Mouse (Mus musculus): ENCODE measurements around the gene Jun. TPM values are rescaled to one million over a fixed set of nuclear protein-coding genes. Genes with fewer than 3 reads are reported as not detected.

The Jun gene
- polyA plus RNA-seq, 1 experiment from 2014 or later = 34.5 TPM

- H3K36me3 ChIP-seq (ENCODE audit: control insufficient read depth, insufficient read depth, low read length) = no peaks in the 10 kb centered on the region
- ATAC-seq (replicated peaks; ENCODE audit: insufficient number of reproducible peaks, low FRiP score, low TSS enrichment) = no peak
- no peaks in the 10 kb centered on the region for H3K27me3 ChIP-seq (ENCODE audit: control insufficient read depth, insufficient read depth, low read length)
- WGBS (ENCODE audit: insufficient replicate concordance) = 73% methylated on average over 8 of the region's 8 CpGs
- no peaks in the 10 kb centered on the region for H3K4me1 ChIP-seq (ENCODE audit: control insufficient read depth, insufficient read depth, low read length)
- H3K27ac ChIP-seq (ENCODE audit: low read depth, low read length) = no peak overlapping the region
- no peak overlapping the region for H3K4me2 ChIP-seq
- H3K4me3 ChIP-seq (ENCODE audit: low read depth, low read length) = no peak overlapping the region
- H3K9ac ChIP-seq (ENCODE audit: low read depth, low read length) = no peak overlapping the region
- H3K9me3 ChIP-seq (replicated peaks; ENCODE audit: control insufficient read depth, low read length) = no peaks in the 10 kb centered on the region
Observed at GRCm38 (mm10) chr4:95068045-95068948, 16.3 kb upstream of the Jun start.

DNA sequence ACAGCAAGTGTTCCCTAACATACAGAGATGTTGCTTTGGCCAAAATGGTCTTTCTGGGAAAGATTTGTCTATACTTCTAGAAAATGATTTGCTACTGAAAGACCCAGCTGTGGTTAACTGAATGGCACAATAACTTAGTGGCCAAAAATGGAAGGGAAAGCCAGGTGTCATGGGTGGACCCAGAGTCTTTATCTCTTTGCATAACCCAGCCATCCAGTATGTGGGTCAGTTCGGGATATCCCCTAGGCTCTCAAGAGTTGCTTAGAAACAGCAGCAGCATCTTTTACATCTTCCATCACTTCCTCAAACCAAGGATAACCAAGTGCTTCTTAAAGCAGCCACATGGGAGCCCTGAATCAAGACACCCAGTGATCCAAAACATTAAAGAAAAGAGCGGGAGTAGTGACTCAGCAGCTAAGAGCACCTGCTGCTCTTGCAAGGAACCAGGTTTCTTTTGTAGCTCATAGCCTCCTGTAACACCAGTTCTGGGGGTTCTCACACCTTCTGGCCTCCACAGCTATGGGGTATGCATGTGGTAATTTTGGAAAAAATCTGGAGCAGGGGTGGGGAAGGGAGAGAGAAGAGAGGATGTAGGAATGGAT, 11.7 kb upstream of the Jun start:
- Histone ChIP-seq H3K27ac (ENCODE audit: low read depth, low read length) (no peak overlapping the region), H3K4me3 (ENCODE audit: low read depth, low read length) (no peak overlapping the region), H3K9ac (ENCODE audit: low read depth, low read length) (no peak overlapping the region), H3K9me3 (replicated peaks; ENCODE audit: control insufficient read depth, low read length) (no peaks in the 10 kb centered on the region), H3K4me1 (ENCODE audit: control insufficient read depth, insufficient read depth, low read length) (no peaks in the 10 kb centered on the region), H3K36me3 (ENCODE audit: control insufficient read depth, insufficient read depth, low read length) (no peaks in the 10 kb centered on the region), H3K27me3 (ENCODE audit: control insufficient read depth, insufficient read depth, low read length) (no peaks in the 10 kb centered on the region), H3K4me2 (no peak overlapping the region)
- WGBS (ENCODE audit: insufficient replicate concordance) = 80% methylated on average over 2 of the region's 2 CpGs
- ATAC-seq (replicated peaks; ENCODE audit: insufficient number of reproducible peaks, low FRiP score, low TSS enrichment) = no peak

- ATAC-seq (replicated peaks; ENCODE audit: insufficient number of reproducible peaks, low FRiP score, low TSS enrichment) = no peak
- H3K4me2 ChIP-seq = no peak overlapping the region
- WGBS (ENCODE audit: insufficient replicate concordance) = 77% methylated on average over 9 of the region's 9 CpGs
Observed at GRCm38 (mm10) chr4:95062873-95063272, 10.9 kb upstream of the Jun start.

GRCm38 (mm10) chr4:95057264-95057663, 5.2 kb upstream of the Jun start:
- 77% methylated on average over 4 of the region's 4 CpGs for WGBS (ENCODE audit: insufficient replicate concordance)
- ATAC-seq (replicated peaks; ENCODE audit: insufficient number of reproducible peaks, low FRiP score, low TSS enrichment) = no peak
- H3K4me3 ChIP-seq (ENCODE audit: low read depth, low read length) = no peak overlapping the region
- H3K27me3 ChIP-seq (ENCODE audit: control insufficient read depth, insufficient read depth, low read length) = no peaks in the 10 kb centered on the region
- H3K4me1 ChIP-seq (ENCODE audit: control insufficient read depth, insufficient read depth, low read length) = 0 out of 2 replicates have a peak, but pooled peaks cover 2% of the 10 kb centered on the region
- H3K36me3 ChIP-seq (ENCODE audit: control insufficient read depth, insufficient read depth, low read length) = no peaks in the 10 kb centered on the region
- no peak overlapping the region for H3K4me2 ChIP-seq
- H3K27ac ChIP-seq (ENCODE audit: low read depth, low read length) = no peak overlapping the region
- no peak overlapping the region for H3K9ac ChIP-seq (ENCODE audit: low read depth, low read length)
- no peaks in the 10 kb centered on the region for H3K9me3 ChIP-seq (replicated peaks; ENCODE audit: control insufficient read depth, low read length)

More at GRCm38 (mm10) chr4:95062873-95063272, 10.9 kb upstream of the Jun start:
- H3K27ac ChIP-seq (ENCODE audit: low read depth, low read length) = no peak overlapping the region
- H3K4me3 ChIP-seq (ENCODE audit: low read depth, low read length) = no peak overlapping the region
- no peaks in the 10 kb centered on the region for H3K27me3 ChIP-seq (ENCODE audit: control insufficient read depth, insufficient read depth, low read length)
- H3K36me3 ChIP-seq (ENCODE audit: control insufficient read depth, insufficient read depth, low read length) = no peaks in the 10 kb centered on the region
- no peaks in the 10 kb centered on the region for H3K9me3 ChIP-seq (replicated peaks; ENCODE audit: control insufficient read depth, low read length)
- H3K4me1 ChIP-seq (ENCODE audit: control insufficient read depth, insufficient read depth, low read length) = no peaks in the 10 kb centered on the region
- no peak overlapping the region for H3K9ac ChIP-seq (ENCODE audit: low read depth, low read length)

GRCm38 (mm10) chr4:95055276-95055675, 3.3 kb upstream of the Jun start:
- H3K4me2 ChIP-seq = no peak overlapping the region
- 53% methylated on average over 1 of the region's 1 CpGs for WGBS (ENCODE audit: insufficient replicate concordance)
- H3K9ac ChIP-seq (ENCODE audit: low read depth, low read length) = no peak overlapping the region
- no peaks in the 10 kb centered on the region for H3K9me3 ChIP-seq (replicated peaks; ENCODE audit: control insufficient read depth, low read length)
- H3K27me3 ChIP-seq (ENCODE audit: control insufficient read depth, insufficient read depth, low read length) = no peaks in the 10 kb centered on the region
- H3K4me3 ChIP-seq (ENCODE audit: low read depth, low read length) = no peak overlapping the region
- H3K4me1 ChIP-seq (ENCODE audit: control insufficient read depth, insufficient read depth, low read length) = 0 out of 2 replicates have a peak, but pooled peaks cover 2% of the 10 kb centered on the region
- no peak for ATAC-seq (replicated peaks; ENCODE audit: insufficient number of reproducible peaks, low FRiP score, low TSS enrichment)
- no peak overlapping the region for H3K27ac ChIP-seq (ENCODE audit: low read depth, low read length)
- no peaks in the 10 kb centered on the region for H3K36me3 ChIP-seq (ENCODE audit: control insufficient read depth, insufficient read depth, low read length)

- WGBS (ENCODE audit: insufficient replicate concordance) = 53% methylated on average over 4 of the region's 4 CpGs
- H3K9ac ChIP-seq (ENCODE audit: low read depth, low read length) = no peak overlapping the region
Observed at GRCm38 (mm10) chr4:95054336-95054735, 2.3 kb upstream of the Jun start.

GRCm38 (mm10) chr4:95053791-95054117, 1.7 kb upstream of the Jun start:
- Histone ChIP-seq H3K4me1 (ENCODE audit: control insufficient read depth, insufficient read depth, low read length) (peaks cover 2% of the 10 kb centered on the region; the same call in 1 of the 2 replicates), H3K27me3 (ENCODE audit: control insufficient read depth, insufficient read depth, low read length) (no peaks in the 10 kb centered on the region), H3K9me3 (replicated peaks; ENCODE audit: control insufficient read depth, low read length) (no peaks in the 10 kb centered on the region), H3K36me3 (ENCODE audit: control insufficient read depth, insufficient read depth, low read length) (no peaks in the 10 kb centered on the region), H3K27ac (ENCODE audit: low read depth, low read length) (peak overlapping the region; percentile 97), H3K4me3 (ENCODE audit: low read depth, low read length) (peak overlapping the region; percentile 90), H3K4me2 (peak overlapping the region; percentile 89), H3K9ac (ENCODE audit: low read depth, low read length) (peak overlapping the region; percentile 84)
- under 1% methylated on average over 6 of the region's 6 CpGs for WGBS (ENCODE audit: insufficient replicate concordance)
- ATAC-seq (replicated peaks; ENCODE audit: insufficient number of reproducible peaks, low FRiP score, low TSS enrichment) = no peak

More at GRCm38 (mm10) chr4:95054336-95054735, 2.3 kb upstream of the Jun start:
- Histone ChIP-seq H3K4me1 (ENCODE audit: control insufficient read depth, insufficient read depth, low read length) (0 out of 2 replicates have a peak, but pooled peaks cover 2% of the 10 kb centered on the region), H3K9me3 (replicated peaks; ENCODE audit: control insufficient read depth, low read length) (no peaks in the 10 kb centered on the region), H3K4me3 (ENCODE audit: low read depth, low read length) (no peak overlapping the region), H3K27ac (ENCODE audit: low read depth, low read length) (no peak overlapping the region), H3K4me2 (peak overlapping the region; percentile 89), H3K36me3 (ENCODE audit: control insufficient read depth, insufficient read depth, low read length) (no peaks in the 10 kb centered on the region), H3K27me3 (ENCODE audit: control insufficient read depth, insufficient read depth, low read length) (no peaks in the 10 kb centered on the region)
- ATAC-seq (replicated peaks; ENCODE audit: insufficient number of reproducible peaks, low FRiP score, low TSS enrichment) = no peak

DNA sequence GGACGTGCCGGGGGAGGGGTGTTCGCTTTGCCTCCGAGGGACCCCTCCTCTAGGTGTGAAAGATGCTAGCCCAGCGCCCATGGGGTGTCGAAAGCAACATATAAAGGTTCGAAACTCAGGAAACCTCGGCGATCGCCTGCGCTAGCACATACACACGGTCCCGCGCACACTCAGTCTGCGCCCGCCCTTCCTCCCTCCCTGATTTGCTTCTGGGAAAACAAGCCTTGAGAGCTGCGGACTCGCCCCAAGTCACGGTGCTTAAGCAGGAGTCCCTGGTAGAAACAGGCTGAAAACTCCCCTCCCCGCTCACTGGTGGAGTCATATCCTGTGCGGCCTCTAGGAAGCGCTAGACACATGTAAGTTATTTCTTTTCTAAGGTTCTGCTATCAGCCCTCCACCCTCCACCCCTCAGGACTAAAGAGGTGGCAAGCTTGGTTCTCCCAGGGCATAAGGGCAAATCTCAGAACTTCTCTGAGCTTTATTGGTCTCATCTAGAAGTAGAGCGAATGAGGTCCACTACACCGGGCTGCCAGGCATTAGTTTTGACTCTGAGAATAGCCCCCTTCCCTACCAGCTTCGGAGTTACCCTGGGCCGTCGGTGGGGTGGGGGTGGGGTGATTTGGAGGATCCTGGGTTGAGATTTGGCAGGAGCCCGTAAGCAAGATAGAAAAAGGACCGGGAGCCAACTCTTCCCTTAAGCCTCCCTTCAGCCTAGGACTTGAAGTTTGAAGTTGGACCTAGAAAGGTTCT, 1.2 kb upstream of the Jun start:
- ATAC-seq (replicated peaks; ENCODE audit: insufficient number of reproducible peaks, low FRiP score, low TSS enrichment) = peak; percentile 34
- peaks cover 2% of the 10 kb centered on the region; the same call in 1 of the 2 replicates for H3K4me1 ChIP-seq (ENCODE audit: control insufficient read depth, insufficient read depth, low read length)
- H3K27ac ChIP-seq (ENCODE audit: low read depth, low read length) = peak overlapping the region; percentile 97
- WGBS (ENCODE audit: insufficient replicate concordance) = under 1% methylated on average over 29 of the region's 29 CpGs
- H3K4me2 ChIP-seq = peak overlapping the region; percentile 89
- no peaks in the 10 kb centered on the region for H3K9me3 ChIP-seq (replicated peaks; ENCODE audit: control insufficient read depth, low read length)
- H3K9ac ChIP-seq (ENCODE audit: low read depth, low read length) = peak overlapping the region; percentile 84
- no peaks in the 10 kb centered on the region for H3K27me3 ChIP-seq (ENCODE audit: control insufficient read depth, insufficient read depth, low read length)
- peak overlapping the region; percentile 90 for H3K4me3 ChIP-seq (ENCODE audit: low read depth, low read length)
- H3K36me3 ChIP-seq (ENCODE audit: control insufficient read depth, insufficient read depth, low read length) = no peaks in the 10 kb centered on the region
